Mouse (Mus musculus) bone marrow, adult 2 months (tissue): Measurements from ENCODE around the gene Acbd4. TPM values are rescaled to one million over a fixed set of nuclear protein-coding genes. Genes with fewer than 3 reads are reported as not detected.

Source experiments
- H3K27ac ChIP-seq: fragments of 200-500 bp; 2 replicates; pipeline ENCODE4 v1.5.1; 2012; ENCODE audit warnings: low read depth, mild to moderate bottlenecking, control low read depth, inconsistent platforms, low read length; ENCODE audit not compliant: control insufficient read depth, poor library complexity, insufficient read depth
- H3K4me1 ChIP-seq: fragments of 200-500 bp; 2 replicates; pipeline ENCODE4 v1.6.1; 2011; ENCODE audit warnings: low read length; ENCODE audit not compliant: control insufficient read depth, insufficient read depth
- H3K4me3 ChIP-seq: fragments of 200-500 bp; replicated peaks from 2 replicates; pipeline ENCODE3; 2011; ENCODE audit warnings: mild to moderate bottlenecking, low read depth, low read length, control low read depth; ENCODE audit not compliant: control insufficient read depth
- CTCF ChIP-seq: fragments of 200-500 bp; IDR thresholded peaks from 2 replicates; pipeline ENCODE4 v1.5.1; 2011; ENCODE audit warnings: low read length, control low read depth; ENCODE audit not compliant: control insufficient read depth, insufficient read depth
- POLR2A ChIP-seq: fragments of 200-500 bp; IDR thresholded peaks from 2 replicates; pipeline ENCODE4 v1.6.1; 2011; ENCODE audit warnings: low read depth, mild to moderate bottlenecking, control low read depth, low read length, borderline replicate concordance; ENCODE audit not compliant: control insufficient read depth
- WGBS: fragments of 180-500 bp; shearing (Covaris S2); methylation state at CpG from one replicate; pipeline ENCODE4 v1.1.7; 2018; 5-methylcytosine and 5-hydroxymethylcytosine counted together
- polyA plus RNA-seq: library from polyadenylated mRNA; stranded (reverse); fragments of >200 nt; gene quantifications from 2 replicates; pipeline ENCODE4 v1.2.4, GENCODE M21; 2011; ENCODE audit warnings: low replicate concordance; ENCODE audit not compliant: missing spikeins, insufficient read depth, insufficient read length

The Acbd4 gene
- polyA plus RNA-seq, 1 experiment = 34.1 TPM

DNA sequence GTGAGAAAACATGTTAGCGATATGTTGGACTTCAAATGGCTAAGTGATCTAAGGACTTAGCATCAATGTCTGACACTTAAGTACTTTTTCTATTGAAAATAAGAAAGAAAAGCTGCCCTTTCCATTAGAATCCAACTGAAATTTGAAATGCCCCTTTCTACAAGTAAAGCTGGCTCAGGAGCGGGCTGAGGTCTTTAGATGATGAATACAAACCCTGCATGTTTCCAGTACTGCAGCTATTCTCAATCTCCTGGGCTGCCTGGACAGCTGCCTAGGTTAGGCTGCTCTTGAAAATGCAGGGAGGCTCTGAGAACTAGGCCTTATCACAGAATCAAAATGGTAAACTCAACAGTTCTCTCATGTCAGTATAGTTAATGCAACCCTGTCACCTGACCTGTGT lies 17.4 kb downstream of the Acbd4 start:
- WGBS = 90% methylated on average over 2 of the region's 2 CpGs
- H3K4me3 ChIP-seq = no peak overlapping the region
- no peaks in the 10 kb centered on the region; the same call in 1 of the 2 replicates for H3K4me1 ChIP-seq
- H3K27ac ChIP-seq = no peak overlapping the region
- TF ChIP-seq CTCF (no peak), POLR2A (no peak)

- H3K4me1 ChIP-seq = no peaks in the 10 kb centered on the region; the same call in 1 of the 2 replicates
- TF ChIP-seq POLR2A (no peak), CTCF (no peak)
- WGBS = 72% methylated on average over 5 of the region's 5 CpGs
Observed at GRCm38 (mm10) chr11:103119609-103120008, 18.1 kb downstream of the Acbd4 start.

DNA sequence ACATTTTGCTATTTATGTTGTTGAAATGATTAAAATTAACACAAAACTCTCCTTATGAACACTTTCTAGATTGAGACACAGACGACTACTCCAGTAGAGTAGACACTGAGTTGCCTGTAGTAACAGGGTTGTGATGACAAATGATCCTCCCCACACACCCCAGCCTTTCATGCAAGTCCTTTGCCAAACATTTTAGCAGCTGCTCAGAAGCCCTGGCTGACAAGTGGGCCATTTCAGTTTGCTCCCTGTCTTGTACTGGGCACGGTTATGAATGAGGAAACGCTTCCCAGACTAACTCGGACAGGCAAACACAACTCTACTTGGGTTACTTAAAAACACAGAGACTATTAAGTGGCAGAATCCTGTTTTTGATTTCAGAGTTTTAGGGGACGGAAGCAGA lies 18.8 kb downstream of the Acbd4 start:
- 80% methylated on average over 5 of the region's 5 CpGs for WGBS
- TF ChIP-seq POLR2A = no peak
- no peak for TF ChIP-seq CTCF
- Histone ChIP-seq H3K27ac (no peak overlapping the region), H3K4me1 (no peaks in the 10 kb centered on the region), H3K4me3 (no peak overlapping the region)

More at GRCm38 (mm10) chr11:103119609-103120008, 18.1 kb downstream of the Acbd4 start:
- H3K4me3 ChIP-seq = no peak overlapping the region
- H3K27ac ChIP-seq = no peak overlapping the region

DNA sequence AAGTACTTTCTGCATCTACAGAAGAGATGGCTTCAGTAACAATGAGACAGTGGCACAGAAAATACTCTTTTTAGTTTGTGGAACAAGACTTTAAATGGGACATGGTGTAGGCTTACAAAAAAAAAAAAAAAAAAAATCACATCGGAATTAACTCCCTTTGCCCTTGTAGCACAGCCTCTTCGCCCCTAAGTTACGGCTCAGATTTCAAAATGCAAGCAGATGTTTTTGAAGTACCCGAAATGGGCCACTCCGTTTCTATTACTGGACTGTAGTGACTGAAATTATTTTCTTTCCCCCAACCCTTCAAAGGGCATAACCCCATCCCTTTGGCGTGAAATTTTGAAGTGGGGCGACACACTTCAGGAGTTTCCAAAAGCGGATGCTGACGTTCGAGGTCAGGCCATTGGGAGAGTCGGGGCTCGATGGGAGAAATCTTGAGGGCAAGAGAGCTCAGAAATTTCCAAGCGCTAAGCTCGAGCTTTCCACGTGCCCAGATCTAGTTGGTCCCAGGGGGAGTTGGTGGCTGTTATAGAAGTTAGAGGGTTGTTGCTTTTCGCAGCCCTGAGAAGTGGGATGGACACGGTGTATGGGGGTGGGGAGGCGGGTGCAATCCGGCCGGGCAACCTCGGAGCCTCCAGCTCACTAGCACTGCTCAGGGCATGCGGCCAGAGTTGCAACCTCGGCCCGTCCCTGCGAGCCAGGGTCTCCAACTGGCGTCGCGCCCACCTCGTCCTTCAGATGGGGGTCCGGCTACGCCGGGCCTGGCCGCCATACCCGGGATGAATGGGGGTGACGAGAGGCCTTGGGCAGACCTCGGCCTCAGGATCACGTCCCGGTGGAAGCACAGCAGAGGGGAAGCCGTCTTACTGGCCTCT lies 30.5 kb downstream of the Acbd4 start, which contains the start of gene Hexim2:
Hexim2 (plus strand) TSS at position 729 of the 875 bp plus-strand sequence.
- TF ChIP-seq POLR2A = 0 out of 2 replicates have a peak, but pooled peaks have one; percentile 33
- TF ChIP-seq CTCF = no peak
- peak within 1 kb of the TSS; percentile 94 for H3K4me3 ChIP-seq
- H3K27ac ChIP-seq = peak within 1 kb of the TSS; percentile 98
- H3K4me1 ChIP-seq = no peaks in the 10 kb centered on the region
- under 1% methylated on average over 39 of the region's 39 CpGs for whole genome bisulfite sequencing

DNA sequence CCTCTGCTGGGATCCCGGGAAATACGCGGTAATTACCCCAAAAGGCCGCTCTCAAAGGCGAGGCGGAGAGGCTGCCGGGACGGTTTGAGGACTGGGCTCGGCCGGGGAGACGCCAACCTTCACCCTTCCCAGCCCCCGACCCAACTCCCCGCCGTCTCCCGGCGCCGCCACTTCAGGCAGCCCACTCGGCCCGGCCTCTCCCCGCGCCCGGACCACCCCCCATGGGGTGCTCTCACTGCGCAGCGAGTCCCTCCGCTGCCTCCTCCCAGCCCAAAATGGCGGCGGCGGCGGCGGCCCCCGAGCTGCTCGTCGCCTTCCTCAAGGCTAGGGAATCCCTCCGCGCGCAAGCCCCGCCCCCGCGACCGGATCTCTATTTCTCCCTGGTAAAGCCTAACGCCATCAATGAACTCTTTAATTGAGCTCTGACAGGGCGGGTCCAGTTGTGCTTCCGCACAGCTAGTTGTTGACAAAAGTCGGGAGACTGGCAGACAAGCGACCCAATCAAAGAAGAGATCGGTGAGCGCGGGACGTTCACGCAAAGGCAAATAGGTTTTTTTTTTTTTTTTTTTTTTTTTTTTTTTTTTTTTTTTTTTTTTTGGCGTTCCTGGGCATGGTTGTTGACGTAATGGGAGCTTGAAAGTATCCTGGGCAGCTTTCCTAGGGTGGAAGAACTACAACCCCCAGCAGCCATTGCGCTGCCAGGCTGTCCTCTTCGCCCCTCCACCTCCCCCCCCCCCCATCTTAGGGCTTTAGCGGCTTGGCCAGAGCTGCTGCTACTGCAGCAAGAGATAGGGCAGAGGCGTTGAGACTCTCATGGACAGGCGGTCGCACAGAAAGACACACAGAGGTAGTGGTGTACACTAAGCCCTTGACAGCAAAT lies 31.3 kb downstream of the Acbd4 start:
- TF ChIP-seq CTCF (no peak), POLR2A (peak; percentile 92)
- H3K4me3 ChIP-seq = peak overlapping the region; percentile 94
- WGBS = under 1% methylated on average over 58 of the region's 58 CpGs
- no peaks in the 10 kb centered on the region for H3K4me1 ChIP-seq
- H3K27ac ChIP-seq = peak overlapping the region; percentile 98

- WGBS = 50% methylated on average over 6 of the region's 6 CpGs
- TF ChIP-seq CTCF (no peak), POLR2A (no peak)
- H3K27ac ChIP-seq = peak overlapping the region; percentile 83
Observed at GRCm38 (mm10) chr11:103133456-103134185, 32.1 kb downstream of the Acbd4 start.

DNA sequence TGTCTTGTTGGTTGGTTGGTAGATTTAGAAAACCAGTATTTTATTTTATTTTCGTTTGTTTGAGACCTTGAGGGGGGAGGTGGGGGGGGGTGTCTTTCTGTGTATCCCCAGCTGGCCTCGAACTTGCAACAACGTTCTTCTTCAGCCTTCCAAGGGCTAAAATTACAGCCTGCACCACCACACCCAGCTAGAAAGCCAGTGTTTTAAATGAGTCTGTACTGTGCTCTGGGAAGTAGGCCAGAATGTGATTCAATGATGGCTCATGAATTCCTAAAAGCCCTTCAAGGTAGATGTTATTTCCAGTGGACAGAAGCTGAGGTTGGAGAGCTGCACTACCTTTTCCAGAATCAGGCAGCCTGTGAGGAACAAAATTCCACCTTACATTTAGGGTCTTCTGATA lies 32.7 kb downstream of the Acbd4 start:
- Histone ChIP-seq H3K4me1 (no peaks in the 10 kb centered on the region), H3K4me3 (no peak overlapping the region), H3K27ac (no peak overlapping the region)
- TF ChIP-seq POLR2A (no peak), CTCF (no peak)
- 64% methylated on average over 3 of the region's 3 CpGs for WGBS

More at GRCm38 (mm10) chr11:103133456-103134185, 32.1 kb downstream of the Acbd4 start:
- H3K4me3 ChIP-seq = peak overlapping the region; percentile 56
- no peaks in the 10 kb centered on the region for H3K4me1 ChIP-seq
